9 mouse cellular contexts compared by ENCODE assay signal in genomic region chr2:84775241-84775640, GRCm38 (mm10). TPM values are rescaled to one million over a fixed set of nuclear protein-coding genes. Genes with fewer than 3 reads are reported as not detected.
A peak's percentile ranks its signal among the peaks of the same experiment; 100 is the strongest.
DNase-seq lines count a peak whose midpoint lies in the region; ATAC-seq lines count a peak whose summit lies in the region.
"Had no signal": no experiment of that assay in that cellular context is flagged by ENCODE, and none has a peak within 500 bp of the region (broad histone marks: within the 10 kb centered on the region; RNA-seq: fewer than 3 reads in every experiment).

TSS of gene Serping1 (minus strand) at chr2:84775444.

- H3K9ac ChIP-seq in kidney, embryonic 16.5 days (replicated peaks; ENCODE audit: low read length) = peak within 1 kb of the TSS; percentile 72
- peak within 1 kb of the TSS; percentile 67 for H3K9ac ChIP-seq in neural tube, embryonic 13.5 days

- WGBS in kidney, embryonic 16.5 days = 42% methylated on average over 9 of the region's 9 CpGs
- 71% methylated on average over 9 of the region's 9 CpGs for WGBS in large intestine, adult 2 months
- WGBS in neural tube, embryonic 13.5 days = 50% methylated on average over 9 of the region's 9 CpGs

- H3K9me3 ChIP-seq in kidney, embryonic 16.5 days (ENCODE audit: low read length) = no peaks in the 10 kb centered on the region
- no peaks in the 10 kb centered on the region for H3K9me3 ChIP-seq in neural tube, embryonic 13.5 days

- H3K4me1 ChIP-seq in kidney, embryonic 16.5 days (ENCODE audit: insufficient read depth, low read length) = peaks cover 13% of the 10 kb centered on the region
- H3K4me1 ChIP-seq in neural tube, embryonic 13.5 days (replicated peaks) = peaks cover 21% of the 10 kb centered on the region

- H3K27me3 ChIP-seq in kidney, embryonic 16.5 days (ENCODE audit: insufficient read depth, low read length) = no peaks in the 10 kb centered on the region
- no peaks in the 10 kb centered on the region for H3K27me3 ChIP-seq in neural tube, embryonic 13.5 days

- H3K4me3 ChIP-seq in kidney, embryonic 16.5 days (ENCODE audit: low read length) = peak within 1 kb of the TSS; percentile 49
- peak within 1 kb of the TSS; percentile 35 for H3K4me3 ChIP-seq in neural tube, embryonic 13.5 days

- intact Hi-C loops in left cerebral cortex, postnatal 10 days (cut with DNase I) = no loop called here

- peak; percentile 71 for ATAC-seq in kidney, embryonic 16.5 days (ENCODE audit: low FRiP score, low TSS enrichment)
- ATAC-seq in neural tube, embryonic 13.5 days (ENCODE audit: low read depth) = peak; percentile 70; the same call in 1 of the 2 replicates

- no peaks in the 10 kb centered on the region for H3K36me3 ChIP-seq in kidney, embryonic 16.5 days (ENCODE audit: insufficient read depth, low read length)
- no peaks in the 10 kb centered on the region for H3K36me3 ChIP-seq in neural tube, embryonic 13.5 days

- H3K27ac ChIP-seq in kidney, embryonic 16.5 days (ENCODE audit: low read length) = peak within 1 kb of the TSS; percentile 81
- H3K27ac ChIP-seq in neural tube, embryonic 13.5 days (replicated peaks) = peak within 1 kb of the TSS; percentile 65

- no peak for DNase-seq in kidney, adult 11 months
- DNase-seq in embryo, embryonic 10 days (ENCODE audit: low spot score) = peak; percentile 18
- no peak for DNase-seq in heart, adult 8-10 months (ENCODE audit: low spot score)
- DNase-seq in large intestine, adult 2 months (ENCODE audit: low read depth, low spot score) = no peak
- DNase-seq in left cerebral cortex, postnatal 10 days (ENCODE audit: extremely low spot score in 1 of 2, low spot score in 2 of 2) = no peak
- no peak for DNase-seq in layer of hippocampus, postnatal 10 days (ENCODE audit: low spot score in 2 of 2)

- peak within 1 kb of the TSS; percentile 65 for H3K4me2 ChIP-seq in kidney, embryonic 16.5 days (replicated peaks; ENCODE audit: low read depth, low read length)
- peak within 1 kb of the TSS; percentile 58 for H3K4me2 ChIP-seq in neural tube, embryonic 13.5 days

RNA-seq across cellular contexts. Expression of gene Serping1, which starts in this region (rescaled TPM):
- 115 and 119 TPM in 2 replicates for polyA plus RNA-seq in kidney, embryonic 16.5 days (2015; fragmentation: Nextera tagmentation; extraction: Ambion mirVana)
- total RNA-seq in heart, adult 8-10 months (2022) = 10 to 100 TPM; 58.4 to 76.5 (median 69.2) TPM
- 146 and 183 TPM in 2 replicates for polyA plus RNA-seq in large intestine, adult 2 months (2012; rRNA removed)
- 36.2 and 37.0 TPM in 2 replicates for polyA plus RNA-seq in neural tube, embryonic 13.5 days (2015; fragmentation: Nextera tagmentation; extraction: Ambion mirVana)
- total RNA-seq in left cerebral cortex, postnatal 10 days (2021) = 1 to 10 TPM; 4.7 to 6.9 TPM
- 10 to 100 TPM in 1 of 2 experiments, 1 to 10 TPM in 1; 9.6 to 10.1 TPM for total RNA-seq in layer of hippocampus, postnatal 10 days (2021)
- total RNA-seq: MEL had no signal

Comparison
In these comparisons a context has a peak if more than half of its experiments do, and no peak if none do; other contexts are left out.
1. RNA of gene Serping1 (total RNA-seq): 58.4 to 76.5 TPM in heart, adult 8-10 months; 9.6 to 10.1 TPM in layer of hippocampus, postnatal 10 days and 4.7 to 6.9 TPM in left cerebral cortex, postnatal 10 days; every median in the first group is over 4 times any median in the second.